Mouse (Mus musculus) adrenal gland, adult 2 months (tissue): ENCODE results near the gene Acpp. TPM values are rescaled to one million over a fixed set of nuclear protein-coding genes. Genes with fewer than 3 reads are reported as not detected.

Experiments
- DNase-seq: peaks from one replicate; pipeline ENCODE4 v3.0.0; 2021
- polyA plus RNA-seq: library from polyadenylated mRNA; depleted of rRNA; stranded (reverse); fragments of >200 nt; gene quantifications from 2 replicates; pipeline ENCODE4 v1.2.3, GENCODE M21; 2012
- total RNA-seq, 2 experiments: library from RNA; stranded (reverse); gene quantifications; 2 replicates each; pipeline ENCODE4 v1.2.3; 2021

Acpp gene
- total and polyA plus RNA-seq, 3 experiments, result 0.55 to 18.2 (median 16.8) TPM

- no peak for DNase-seq
Measured at GRCm38 (mm10) chr9:104304800-104305199, 32.7 kb downstream of the Acpp start.

GRCm38 (mm10) chr9:104304376-104304775 lies 33.2 kb downstream of the Acpp start:
- DNase-seq, result no peak

GRCm38 (mm10) chr9:104300569-104300968 lies 37.0 kb downstream of the Acpp start:
- no peak for DNase-seq

- DNase-seq, result no peak
Measured at GRCm38 (mm10) chr9:104297041-104297440, 40.5 kb downstream of the Acpp start.

- no peak for DNase-seq
Measured at GRCm38 (mm10) chr9:104284934-104285333, 52.6 kb downstream of the Acpp start.

- DNase-seq, result no peak
Measured at GRCm38 (mm10) chr9:104282536-104282935, 55.0 kb downstream of the Acpp start.

GRCm38 (mm10) chr9:104281737-104282136 lies 55.8 kb downstream of the Acpp start:
- DNase-seq, result no peak

- no peak for DNase-seq
Measured at GRCm38 (mm10) chr9:104280725-104281495, 56.6 kb downstream of the Acpp start.

- peak; percentile 8 for DNase-seq
Measured at GRCm38 (mm10) chr9:104277528-104278162, 59.9 kb downstream of the Acpp start.

GRCm38 (mm10) chr9:104275084-104275785 lies 62.3 kb downstream of the Acpp start:
- no peak for DNase-seq

GRCm38 (mm10) chr9:104272057-104272456 lies 65.5 kb downstream of the Acpp start:
- no peak for DNase-seq

- DNase-seq, result no peak
Measured at GRCm38 (mm10) chr9:104271642-104272041, 65.9 kb downstream of the Acpp start.

- DNase-seq, result no peak
Measured at GRCm38 (mm10) chr9:104269944-104270343, 67.6 kb downstream of the Acpp start.

GRCm38 (mm10) chr9:104269349-104269871 lies 68.1 kb downstream of the Acpp start:
- DNase-seq, result no peak

- DNase-seq, result no peak
Measured at GRCm38 (mm10) chr9:104264567-104264966, 73.0 kb downstream of the Acpp start.

- peak; percentile 100 for DNase-seq
Measured at GRCm38 (mm10) chr9:104262823-104263352, 74.7 kb downstream of the Acpp start, which contains the start of gene Dnajc13. Gene Dnajc13 (minus strand): TSS chr9:104262930.

- DNase-seq, result no peak
Measured at GRCm38 (mm10) chr9:104262016-104262762, 75.4 kb downstream of the Acpp start.

GRCm38 (mm10) chr9:104260306-104260705 lies 77.2 kb downstream of the Acpp start:
- DNase-seq, result no peak

- no peak for DNase-seq
Measured at GRCm38 (mm10) chr9:104256085-104256484, 81.5 kb downstream of the Acpp start.

- DNase-seq, result no peak
Measured at GRCm38 (mm10) chr9:104254408-104255180, 83.0 kb downstream of the Acpp start.

GRCm38 (mm10) chr9:104252637-104253036 lies 84.9 kb downstream of the Acpp start:
- no peak for DNase-seq
